ENCODE assay signal across 9 mouse cellular contexts in genomic region chr10:116301258-116301657, GRCm38 (mm10). TPM values are rescaled to one million over a fixed set of nuclear protein-coding genes. Genes with fewer than 3 reads are reported as not detected.
DNase-seq lines count a peak whose midpoint lies in the region; ATAC-seq and TF ChIP-seq lines count a peak whose summit lies in the region.
"Had no signal": no experiment of that assay in that cellular context is flagged by ENCODE, and none has a peak within 500 bp of the region (broad histone marks: within the 10 kb centered on the region; RNA-seq: fewer than 3 reads in every experiment).

No protein-coding gene starts in this region.

- peak overlapping the region; percentile 78 for H3K4me3 ChIP-seq in E14TG2a.4 (replicated peaks; ENCODE audit: low read length)
- peak overlapping the region; percentile 52 for H3K4me3 ChIP-seq in hindbrain, embryonic 15.5 days
- peak overlapping the region; percentile 43 for H3K4me3 ChIP-seq in liver, embryonic 11.5 days (ENCODE audit: low read depth, low read length)
- peak overlapping the region; percentile 49 for H3K4me3 ChIP-seq in neural tube, embryonic 11.5 days (ENCODE audit: low read depth, low read length)
- H3K4me3 ChIP-seq: myocyte had no signal

- H3K27ac ChIP-seq in hindbrain, embryonic 15.5 days (replicated peaks) = no peak overlapping the region
- H3K27ac ChIP-seq in liver, embryonic 11.5 days (ENCODE audit: low read depth, low read length) = no peak overlapping the region
- H3K27ac ChIP-seq in neural tube, embryonic 11.5 days (ENCODE audit: low read depth, low read length) = no peak overlapping the region

- H3K9ac ChIP-seq in hindbrain, embryonic 15.5 days = peak overlapping the region; percentile 44
- H3K9ac ChIP-seq in liver, embryonic 11.5 days (ENCODE audit: low read depth, low read length) = peak overlapping the region; percentile 37; the same call in 1 of the 2 replicates
- peak overlapping the region; percentile 44 for H3K9ac ChIP-seq in neural tube, embryonic 11.5 days (ENCODE audit: low read length)

- no peaks in the 10 kb centered on the region for H3K36me3 ChIP-seq in E14TG2a.4 (ENCODE audit: insufficient read depth, low read length)
- no peaks in the 10 kb centered on the region for H3K36me3 ChIP-seq in hindbrain, embryonic 15.5 days
- no peaks in the 10 kb centered on the region for H3K36me3 ChIP-seq in liver, embryonic 11.5 days (ENCODE audit: control insufficient read depth, insufficient read depth, low read length)
- H3K36me3 ChIP-seq in neural tube, embryonic 11.5 days (ENCODE audit: control insufficient read depth, insufficient read depth, low read length) = no peaks in the 10 kb centered on the region

- ATAC-seq in hindbrain, embryonic 15.5 days (ENCODE audit: low FRiP score, low read depth) = no peak
- ATAC-seq in liver, embryonic 11.5 days (replicated peaks; ENCODE audit: low FRiP score) = no peak; the same call in 1 of the 2 replicates
- peak; percentile 61 for ATAC-seq in neural tube, embryonic 11.5 days (ENCODE audit: insufficient read depth, low FRiP score, low TSS enrichment)

- peaks cover 14% of the 10 kb centered on the region for H3K4me1 ChIP-seq in E14TG2a.4 (replicated peaks; ENCODE audit: low read depth, low read length)
- H3K4me1 ChIP-seq in hindbrain, embryonic 15.5 days (replicated peaks) = peaks cover 10% of the 10 kb centered on the region
- no peaks in the 10 kb centered on the region; the same call in 1 of the 2 replicates for H3K4me1 ChIP-seq in liver, embryonic 11.5 days (replicated peaks; ENCODE audit: control insufficient read depth, insufficient read depth, low read length)
- H3K4me1 ChIP-seq in neural tube, embryonic 11.5 days (ENCODE audit: control insufficient read depth, insufficient read depth, low read length) = peaks cover 3% of the 10 kb centered on the region; the same call in 1 of the 2 replicates

- peak overlapping the region; percentile 99 for H3K4me2 ChIP-seq in hindbrain, embryonic 15.5 days
- peak overlapping the region; percentile 72 for H3K4me2 ChIP-seq in liver, embryonic 11.5 days
- H3K4me2 ChIP-seq in neural tube, embryonic 11.5 days (ENCODE audit: low read depth) = peak overlapping the region; percentile 89

- H3K9me3 ChIP-seq in E14TG2a.4 (ENCODE audit: low read length) = no peaks in the 10 kb centered on the region
- no peaks in the 10 kb centered on the region for H3K9me3 ChIP-seq in hindbrain, embryonic 15.5 days
- no peaks in the 10 kb centered on the region for H3K9me3 ChIP-seq in liver, embryonic 11.5 days (ENCODE audit: control insufficient read depth, low read length)
- H3K9me3 ChIP-seq in neural tube, embryonic 11.5 days (ENCODE audit: control insufficient read depth, low read length) = no peaks in the 10 kb centered on the region

- no peak for TF ChIP-seq CTCF in E14TG2a.4 (conservative IDR thresholded peaks at IDR 0.05; ENCODE audit: low read length)

- peaks cover 51% of the 10 kb centered on the region for H3K27me3 ChIP-seq in E14TG2a.4 (ENCODE audit: insufficient read depth, low read length)
- H3K27me3 ChIP-seq in hindbrain, embryonic 15.5 days = 0 out of 2 replicates have a peak, but pooled peaks cover 12% of the 10 kb centered on the region
- peaks cover 24% of the 10 kb centered on the region for H3K27me3 ChIP-seq in liver, embryonic 11.5 days (replicated peaks; ENCODE audit: control insufficient read depth, insufficient read depth, low read length)
- H3K27me3 ChIP-seq in neural tube, embryonic 11.5 days (ENCODE audit: control insufficient read depth, insufficient read depth, low read length) = peaks cover 12% of the 10 kb centered on the region

- peak; percentile 52 for DNase-seq in adrenal gland, postnatal 10 days
- peak; percentile 38 for DNase-seq in gastrocnemius, postnatal 10 days
- no peak for DNase-seq in liver, embryonic 11.5 days (ENCODE audit: low spot score)
- peak; percentile 60 for DNase-seq in neural tube, embryonic 11.5 days (ENCODE audit: low spot score)
- no peak for DNase-seq in layer of hippocampus, adult 9-10 months (ENCODE audit: low spot score)
- no peak for DNase-seq in thymus, postnatal 25 days

- WGBS in hindbrain, embryonic 15.5 days = under 1% methylated on average over 32 of the region's 36 CpGs
- under 1% methylated on average over 36 of the region's 36 CpGs for WGBS in liver, embryonic 11.5 days
- under 1% methylated on average over 36 of the region's 36 CpGs for WGBS in neural tube, embryonic 11.5 days

RNA-seq across cellular contexts. Expression of gene Ptprb, which starts 25.9 kb away (rescaled TPM):
- 10 to 100 TPM; 52.5 to 54.8 TPM for total RNA-seq in adrenal gland, postnatal 10 days (2021)
- 10 to 100 TPM; 36.2 to 42.3 TPM for total RNA-seq in gastrocnemius, postnatal 10 days (2021)
- 3.7 and 3.9 TPM in 2 replicates for polyA plus RNA-seq in hindbrain, embryonic 15.5 days (2015; fragmentation: Nextera tagmentation; extraction: Ambion mirVana)
- polyA plus RNA-seq in liver, embryonic 11.5 days (2014; fragmentation: Nextera tagmentation; extraction: Ambion mirVana) = 2.2 and 2.7 TPM in 2 replicates
- polyA plus RNA-seq in neural tube, embryonic 11.5 days (2014; fragmentation: Nextera tagmentation; extraction: Ambion mirVana) = 2.4 and 2.9 TPM in 2 replicates

Comparison
In these comparisons a context has a peak if more than half of its experiments do, and no peak if none do; other contexts are left out.
1. DNase-seq: peak in adrenal gland, postnatal 10 days (single experiment), gastrocnemius, postnatal 10 days (single experiment) and neural tube, embryonic 11.5 days (single experiment); none in liver, embryonic 11.5 days (single experiment), layer of hippocampus, adult 9-10 months (single experiment) and thymus, postnatal 25 days (single experiment).
2. Peak in every context shown above with its lines, with median percentiles within 50 percentile points of each other: H3K4me3 ChIP-seq, H3K4me2 ChIP-seq and H3K9ac ChIP-seq.